7 mouse cellular contexts compared by ENCODE assay signal in the genomic region with DNA sequence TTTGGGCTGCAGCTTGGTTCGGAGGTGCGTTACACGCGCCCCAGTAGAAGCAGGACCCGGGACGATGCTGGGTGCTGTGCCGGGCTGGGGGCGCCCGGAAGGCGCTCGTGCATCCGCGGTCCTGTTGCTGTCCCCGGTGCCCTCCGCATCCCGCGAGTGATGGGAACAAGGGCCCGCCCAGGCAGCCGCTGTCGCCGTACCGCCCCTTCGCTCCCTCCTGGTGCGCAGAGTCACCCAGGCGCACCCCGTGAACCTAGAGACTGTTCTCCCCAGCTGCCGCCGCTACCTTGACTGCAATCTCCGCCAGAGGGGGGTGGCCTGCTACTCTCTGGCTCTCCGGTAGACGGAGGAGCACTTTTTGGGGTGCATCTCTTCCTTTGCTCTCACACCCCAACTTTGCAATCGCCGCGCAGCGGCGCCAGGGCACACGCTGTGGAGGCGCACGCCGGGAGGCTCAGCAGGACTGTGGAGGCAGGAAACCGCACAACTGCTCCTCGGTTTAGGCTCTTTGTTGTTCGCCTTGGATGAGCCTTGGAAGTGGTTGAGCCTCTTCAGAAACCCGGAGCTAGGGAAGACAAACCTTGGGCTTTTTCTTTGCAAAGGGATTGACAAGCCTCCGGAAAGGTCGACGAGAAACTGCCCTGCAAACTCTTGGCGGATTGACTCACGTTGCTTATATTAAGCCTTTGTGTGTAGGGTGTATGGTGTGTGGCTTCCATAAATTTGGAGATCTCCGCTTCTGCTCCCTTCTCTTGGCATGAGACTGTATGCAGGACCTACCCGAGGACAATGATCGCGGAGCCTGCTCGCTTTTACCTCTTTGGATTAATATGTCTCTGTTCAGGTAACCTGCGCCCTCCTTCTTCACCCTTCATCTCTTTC.
A peak's percentile ranks its signal among the peaks of the same experiment; 100 is the strongest.
DNase-seq lines count a peak whose midpoint lies in the region; ATAC-seq and TF ChIP-seq lines count a peak whose summit lies in the region.

No protein-coding gene starts in this region.

- H3K4me2 ChIP-seq in forebrain, embryonic 13.5 days = peak overlapping the region; percentile 93
- H3K4me2 ChIP-seq in heart, postnatal 0 days (ENCODE audit: low read depth, low read length) = peak overlapping the region; percentile 96
- peak overlapping the region; percentile 45 for H3K4me2 ChIP-seq in liver, embryonic 12.5 days
- H3K4me2 ChIP-seq in neural tube, embryonic 11.5 days (ENCODE audit: low read depth) = peak overlapping the region; percentile 72

- TF ChIP-seq EP300 in heart, postnatal 0 days (IDR thresholded peaks at IDR 0.05; ENCODE audit: low read depth) = no peak

- peaks cover 24% of the 10 kb centered on the region for H3K4me1 ChIP-seq in forebrain, embryonic 13.5 days
- 0 out of 2 replicates have a peak, but pooled peaks cover 4% of the 10 kb centered on the region for H3K4me1 ChIP-seq in heart, postnatal 0 days (ENCODE audit: control insufficient read depth, insufficient read depth)
- no peaks in the 10 kb centered on the region for H3K4me1 ChIP-seq in liver, embryonic 12.5 days
- peaks cover 3% of the 10 kb centered on the region; the same call in 1 of the 2 replicates for H3K4me1 ChIP-seq in neural tube, embryonic 11.5 days (ENCODE audit: control insufficient read depth, insufficient read depth, low read length)
- H3K4me1 ChIP-seq in thymus, adult 2 months (replicated peaks; ENCODE audit: control insufficient read depth, insufficient read depth, low read length) = no peaks in the 10 kb centered on the region; the same call in 1 of the 2 replicates

- H3K9ac ChIP-seq in forebrain, embryonic 13.5 days = peak overlapping the region; percentile 79
- peak overlapping the region; percentile 52 for H3K9ac ChIP-seq in heart, postnatal 0 days (replicated peaks; ENCODE audit: low read depth, low read length)
- peak overlapping the region; percentile 52 for H3K9ac ChIP-seq in liver, embryonic 12.5 days
- H3K9ac ChIP-seq in neural tube, embryonic 11.5 days (ENCODE audit: low read length) = peak overlapping the region; percentile 86

- H3K9me3 ChIP-seq in forebrain, embryonic 13.5 days (replicated peaks) = no peaks in the 10 kb centered on the region
- H3K9me3 ChIP-seq in heart, postnatal 0 days (replicated peaks; ENCODE audit: control insufficient read depth, low read length) = no peaks in the 10 kb centered on the region
- H3K9me3 ChIP-seq in liver, embryonic 12.5 days (replicated peaks) = no peaks in the 10 kb centered on the region
- H3K9me3 ChIP-seq in neural tube, embryonic 11.5 days (ENCODE audit: control insufficient read depth, low read length) = no peaks in the 10 kb centered on the region

- peak overlapping the region; percentile 84 for H3K27ac ChIP-seq in forebrain, embryonic 13.5 days
- peak overlapping the region; percentile 82 for H3K27ac ChIP-seq in heart, postnatal 0 days (ENCODE audit: low read depth)
- peak overlapping the region; percentile 66 for H3K27ac ChIP-seq in liver, embryonic 12.5 days
- H3K27ac ChIP-seq in neural tube, embryonic 11.5 days (ENCODE audit: low read depth, low read length) = peak overlapping the region; percentile 88
- H3K27ac ChIP-seq in thymus, adult 2 months (ENCODE audit: control insufficient read depth, insufficient read depth, low read length) = no peak overlapping the region

- H3K4me3 ChIP-seq in forebrain, embryonic 13.5 days = peak overlapping the region; percentile 79
- H3K4me3 ChIP-seq in heart, postnatal 0 days (ENCODE audit: low read depth, low read length) = peak overlapping the region; percentile 67
- H3K4me3 ChIP-seq in liver, embryonic 12.5 days = peak overlapping the region; percentile 57
- H3K4me3 ChIP-seq in neural tube, embryonic 11.5 days (ENCODE audit: low read depth, low read length) = peak overlapping the region; percentile 91
- peak overlapping the region; percentile 25 for H3K4me3 ChIP-seq in thymus, adult 2 months (ENCODE audit: control insufficient read depth, insufficient read depth, low read length)

- WGBS in forebrain, embryonic 13.5 days = under 1% methylated on average over 55 of the region's 55 CpGs
- under 1% methylated on average over 55 of the region's 55 CpGs for WGBS in heart, postnatal 0 days
- 2% methylated on average over 48 of the region's 55 CpGs for WGBS in liver, embryonic 12.5 days (ENCODE audit: insufficient replicate concordance)
- WGBS in neural tube, embryonic 11.5 days = 0% methylated on average over 54 of the region's 55 CpGs
- WGBS in thymus, adult 2 months = 2% methylated on average over 55 of the region's 55 CpGs

- TF ChIP-seq POLR2A in thymus, adult 2 months (IDR thresholded peaks at IDR 0.05; ENCODE audit: control insufficient read depth, extremely low read depth, insufficient read depth, low read length, poor library complexity) = no peak

- peaks cover 6% of the 10 kb centered on the region; the same call in 1 of the 2 replicates for H3K27me3 ChIP-seq in forebrain, embryonic 13.5 days
- no peaks in the 10 kb centered on the region for H3K27me3 ChIP-seq in heart, postnatal 0 days (ENCODE audit: control insufficient read depth, insufficient read depth, low read length)
- peaks cover 18% of the 10 kb centered on the region for H3K27me3 ChIP-seq in liver, embryonic 12.5 days (replicated peaks)
- no peaks in the 10 kb centered on the region for H3K27me3 ChIP-seq in neural tube, embryonic 11.5 days (ENCODE audit: control insufficient read depth, insufficient read depth, low read length)
- no peaks in the 10 kb centered on the region; the same call in 1 of the 2 replicates for H3K27me3 ChIP-seq in thymus, adult 2 months (ENCODE audit: control insufficient read depth, insufficient read depth, low read length)

- no peaks in the 10 kb centered on the region for H3K36me3 ChIP-seq in forebrain, embryonic 13.5 days (ENCODE audit: poor library complexity, severe bottlenecking)
- H3K36me3 ChIP-seq in heart, postnatal 0 days (replicated peaks; ENCODE audit: control insufficient read depth, insufficient read depth, low read length) = no peaks in the 10 kb centered on the region
- H3K36me3 ChIP-seq in liver, embryonic 12.5 days = no peaks in the 10 kb centered on the region
- H3K36me3 ChIP-seq in neural tube, embryonic 11.5 days (ENCODE audit: control insufficient read depth, insufficient read depth, low read length) = no peaks in the 10 kb centered on the region
- no peaks in the 10 kb centered on the region for H3K36me3 ChIP-seq in thymus, adult 2 months (ENCODE audit: control insufficient read depth, insufficient read depth, low read length)

- peak; percentile 4; the same call in 1 of the 2 replicates for TF ChIP-seq CTCF in heart, postnatal 0 days (IDR thresholded peaks at IDR 0.05; ENCODE audit: low read depth)
- no peak for TF ChIP-seq CTCF in thymus, adult 2 months (IDR thresholded peaks at IDR 0.05; ENCODE audit: borderline replicate concordance, control insufficient read depth, extremely low read depth, insufficient read depth, low read length, poor library complexity)

- peak; percentile 58 for DNase-seq in cerebellum, adult 11-12 months
- DNase-seq in heart, postnatal 0 days (ENCODE audit: low spot score) = peak; percentile 24
- DNase-seq in kidney, postnatal 36 days = peak; percentile 7 to 45
- DNase-seq in neural tube, embryonic 11.5 days (ENCODE audit: low spot score) = peak; percentile 61
- peak; percentile 4 for DNase-seq in thymus, adult 2 months

- ATAC-seq in forebrain, embryonic 13.5 days = peak; percentile 84
- peak; percentile 79 for ATAC-seq in heart, postnatal 0 days (ENCODE audit: insufficient read depth, low read depth)
- peak; percentile 61 for ATAC-seq in liver, embryonic 12.5 days
- peak; percentile 79 for ATAC-seq in neural tube, embryonic 11.5 days (ENCODE audit: insufficient read depth, low FRiP score, low TSS enrichment)

Comparison
In these comparisons a context has a peak if more than half of its experiments do, and no peak if none do; other contexts are left out.
1. DNase-seq: peak in every context shown above with its lines; median percentile 61 in neural tube, embryonic 11.5 days; 58 in cerebellum, adult 11-12 months; 26 in kidney, postnatal 36 days; 24 in heart, postnatal 0 days; 4 in thymus, adult 2 months.
2. H3K4me2 ChIP-seq: peak in every context shown above with its lines; median percentile 96 in heart, postnatal 0 days; 93 in forebrain, embryonic 13.5 days; 72 in neural tube, embryonic 11.5 days; 45 in liver, embryonic 12.5 days.
3. H3K4me3 ChIP-seq: peak in every context shown above with its lines; median percentile 91 in neural tube, embryonic 11.5 days; 79 in forebrain, embryonic 13.5 days; 67 in heart, postnatal 0 days; 57 in liver, embryonic 12.5 days; 25 in thymus, adult 2 months.